Mouse (Mus musculus): Measurements from ENCODE around the gene Tmem59.

DNA sequence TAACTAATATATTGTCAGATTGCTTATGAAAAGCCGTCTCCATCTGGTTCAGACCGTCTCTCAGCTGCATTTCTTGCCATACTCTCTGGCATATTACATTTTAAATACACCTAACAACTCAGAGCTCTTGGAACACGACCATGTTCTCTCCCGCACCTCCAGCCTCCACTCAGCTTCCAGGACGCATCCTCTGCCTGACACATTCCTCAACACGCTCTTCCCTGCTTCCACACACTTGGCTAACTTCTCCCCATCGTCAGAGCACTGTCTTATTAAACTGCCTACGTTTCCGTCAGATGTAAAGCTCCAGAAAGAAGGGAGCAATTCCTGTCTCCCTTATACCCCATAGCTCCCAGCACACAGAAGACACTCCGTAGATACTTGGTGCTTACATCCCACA is 14.9 kb upstream of the Tmem59 start:
- TF ChIP-seq POLR2A (IDR thresholded peaks at IDR 0.05; ENCODE audit: low read depth, low read length), result no peak
- no peak for TF ChIP-seq CTCF (conservative IDR thresholded peaks at IDR 0.05; ENCODE audit: insufficient read depth, insufficient read length, low read depth, low read length)
